Mouse (Mus musculus): ENCODE measurements around the gene Dnah17.

DNA sequence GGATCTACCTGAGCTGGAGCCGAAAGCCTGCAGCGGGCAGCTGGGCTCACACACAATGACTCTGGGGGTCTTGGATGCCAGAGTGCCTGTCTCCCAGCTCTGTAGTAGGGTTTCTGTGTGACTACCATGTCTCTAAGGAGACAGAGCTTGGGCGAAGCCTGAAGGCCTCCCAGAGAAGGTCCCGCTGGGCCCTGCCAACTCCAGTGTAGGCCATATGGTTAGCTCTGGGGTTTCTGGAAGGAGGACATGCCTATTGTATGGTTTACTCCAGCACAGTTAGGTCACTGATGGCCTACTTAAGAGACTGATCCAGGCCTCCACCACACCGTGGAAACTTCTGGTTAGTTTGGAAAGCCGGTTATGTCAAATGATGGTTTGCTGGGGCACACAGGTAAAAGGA, 7.9 kb upstream of the Dnah17 start:
- TF ChIP-seq CTCF (IDR thresholded peaks at IDR 0.05; ENCODE audit: extremely low read depth, insufficient read length, insufficient replicate concordance, low read depth, low read length) (no peak), POLR2A (IDR thresholded peaks at IDR 0.05; ENCODE audit: low read depth, low read length) (no peak)

Data from small intestine, adult 2 months (tissue).